Comparison of ENCODE assay signal across 26 mouse cellular contexts in genomic region chr9:52650341-52650951, GRCm38 (mm10). TPM values are rescaled to one million over a fixed set of nuclear protein-coding genes. Genes with fewer than 3 reads are reported as not detected.
DNase-seq lines count a peak whose midpoint lies in the region; ATAC-seq and TF ChIP-seq lines count a peak whose summit lies in the region.
"Had no signal": no experiment of that assay in that cellular context is flagged by ENCODE, and none has a peak within 500 bp of the region (broad histone marks: within the 10 kb centered on the region; RNA-seq: fewer than 3 reads in every experiment).

No protein-coding gene starts in this region.

- no peaks in the 10 kb centered on the region for H3K9me3 ChIP-seq in intestine, embryonic 16.5 days (ENCODE audit: control insufficient read depth, low read length)
- no peaks in the 10 kb centered on the region for H3K9me3 ChIP-seq in intestine, embryonic 15.5 days
- H3K9me3 ChIP-seq in lung, embryonic 14.5 days (ENCODE audit: low read depth, low read length): no peaks in the 10 kb centered on the region
- no peaks in the 10 kb centered on the region for H3K9me3 ChIP-seq in lung, postnatal 0 days (ENCODE audit: low read length)
- H3K9me3 ChIP-seq: forebrain, embryonic 10.5 days; forebrain, embryonic 13.5 days; G1E; heart, embryonic 10.5 days; heart, embryonic 13.5 days had no signal

- no peak for TF ChIP-seq CTCF in lung, embryonic 14.5 days (IDR thresholded peaks at IDR 0.05; ENCODE audit: low read depth)
- no peak for TF ChIP-seq CTCF in lung, postnatal 0 days (IDR thresholded peaks at IDR 0.05)

- no peak overlapping the region for H3K4me2 ChIP-seq in intestine, embryonic 16.5 days (ENCODE audit: low read depth, low read length)
- H3K4me2 ChIP-seq in intestine, embryonic 15.5 days (replicated peaks): no peak overlapping the region
- no peak overlapping the region for H3K4me2 ChIP-seq in lung, embryonic 14.5 days
- no peak overlapping the region for H3K4me2 ChIP-seq in lung, postnatal 0 days (replicated peaks; ENCODE audit: low read depth, low read length)
- H3K4me2 ChIP-seq: forebrain, embryonic 13.5 days; heart, embryonic 13.5 days; hindbrain, embryonic 14.5 days had no signal

- no peak overlapping the region for H3K9ac ChIP-seq in intestine, embryonic 16.5 days (ENCODE audit: low read depth, low read length)
- no peak overlapping the region for H3K9ac ChIP-seq in intestine, embryonic 15.5 days
- H3K9ac ChIP-seq in lung, embryonic 14.5 days: no peak overlapping the region
- no peak overlapping the region for H3K9ac ChIP-seq in lung, postnatal 0 days (replicated peaks; ENCODE audit: low read depth)
- H3K9ac ChIP-seq: forebrain, embryonic 13.5 days; heart, embryonic 13.5 days; hindbrain, embryonic 14.5 days had no signal

- H3K27me3 ChIP-seq in intestine, embryonic 16.5 days (replicated peaks; ENCODE audit: control insufficient read depth, insufficient read depth, low read length): no peaks in the 10 kb centered on the region
- no peaks in the 10 kb centered on the region for H3K27me3 ChIP-seq in intestine, embryonic 15.5 days (replicated peaks)
- no peaks in the 10 kb centered on the region for H3K27me3 ChIP-seq in lung, embryonic 14.5 days (ENCODE audit: insufficient read depth, low read length)
- no peaks in the 10 kb centered on the region for H3K27me3 ChIP-seq in lung, postnatal 0 days (replicated peaks; ENCODE audit: insufficient read depth, low read length)
- H3K27me3 ChIP-seq: CH12.LX; forebrain, embryonic 13.5 days; heart, embryonic 13.5 days had no signal

- DNase-seq in lung, embryonic 14.5 days: peak; percentile 89
- DNase-seq in lung, postnatal 4 days: no peak
- peak; percentile 75 for DNase-seq in lung, postnatal 0 days (ENCODE audit: low spot score)
- no peak for DNase-seq in lung, postnatal 10 days
- DNase-seq: adrenal gland, postnatal 10 days; adrenal gland, postnatal 36 days; B cell, adult 2 months; cerebellum, adult 18-20 months; cerebellum, adult 9-10 months; cerebellum, postnatal 14 days; gastrocnemius, postnatal 10 days; gastrocnemius, postnatal 36 days; heart, adult 2 months; heart, postnatal 14 days; heart, postnatal 4 days had no signal

- 63% methylated on average over 5 of the region's 5 CpGs for WGBS in intestine, embryonic 16.5 days
- 63% methylated on average over 5 of the region's 5 CpGs for WGBS in intestine, embryonic 15.5 days
- WGBS in lung, embryonic 14.5 days: 30% methylated on average over 5 of the region's 5 CpGs
- 56% methylated on average over 5 of the region's 5 CpGs for WGBS in lung, postnatal 0 days

- TF ChIP-seq EP300 in lung, postnatal 0 days (IDR thresholded peaks at IDR 0.05): no peak

- no peaks in the 10 kb centered on the region for H3K36me3 ChIP-seq in intestine, embryonic 16.5 days (ENCODE audit: control insufficient read depth, insufficient read depth, low read length)
- H3K36me3 ChIP-seq in intestine, embryonic 15.5 days: no peaks in the 10 kb centered on the region
- no peaks in the 10 kb centered on the region for H3K36me3 ChIP-seq in lung, embryonic 14.5 days (ENCODE audit: insufficient read depth)
- H3K36me3 ChIP-seq in lung, postnatal 0 days (ENCODE audit: insufficient read depth, low read length): no peaks in the 10 kb centered on the region
- H3K36me3 ChIP-seq: forebrain, embryonic 10.5 days; G1E; heart, embryonic 10.5 days; heart, embryonic 13.5 days had no signal

- H3K4me1 ChIP-seq in intestine, embryonic 16.5 days (ENCODE audit: control insufficient read depth, insufficient read depth, low read length): no peaks in the 10 kb centered on the region
- H3K4me1 ChIP-seq in intestine, embryonic 15.5 days (replicated peaks): no peaks in the 10 kb centered on the region
- H3K4me1 ChIP-seq in lung, embryonic 14.5 days (ENCODE audit: insufficient read depth): no peaks in the 10 kb centered on the region; the same call in 1 of the 2 replicates
- no peaks in the 10 kb centered on the region for H3K4me1 ChIP-seq in lung, postnatal 0 days (ENCODE audit: insufficient read depth, low read depth, low read length)
- H3K4me1 ChIP-seq: forebrain, embryonic 10.5 days; forebrain, embryonic 13.5 days; heart, embryonic 10.5 days; heart, embryonic 13.5 days had no signal

- peak; percentile 44; the same call in 1 of the 2 replicates for ATAC-seq in intestine, embryonic 16.5 days
- no peak for ATAC-seq in intestine, embryonic 15.5 days
- ATAC-seq in lung, embryonic 14.5 days (ENCODE audit: insufficient read depth): peak; percentile 92
- ATAC-seq in lung, postnatal 0 days: peak; percentile 65
- ATAC-seq: forebrain, embryonic 13.5 days; forebrain, embryonic 16.5 days; Patski had no signal

- H3K27ac ChIP-seq in intestine, embryonic 16.5 days (ENCODE audit: low read length): no peak overlapping the region
- H3K27ac ChIP-seq in intestine, embryonic 15.5 days: no peak overlapping the region
- H3K27ac ChIP-seq in lung, embryonic 14.5 days (ENCODE audit: low read depth): no peak overlapping the region
- H3K27ac ChIP-seq in lung, postnatal 0 days (ENCODE audit: low read length): no peak overlapping the region
- H3K27ac ChIP-seq: forebrain, embryonic 10.5 days; forebrain, embryonic 13.5 days; heart, adult 2 months; heart, embryonic 10.5 days; heart, embryonic 13.5 days; hindbrain, embryonic 14.5 days had no signal

- no peak overlapping the region for H3K4me3 ChIP-seq in intestine, embryonic 16.5 days (ENCODE audit: low read length)
- H3K4me3 ChIP-seq in intestine, embryonic 15.5 days (replicated peaks): no peak overlapping the region
- no peak overlapping the region for H3K4me3 ChIP-seq in lung, embryonic 14.5 days (ENCODE audit: low read depth, low read length)
- no peak overlapping the region for H3K4me3 ChIP-seq in lung, postnatal 0 days (ENCODE audit: low read depth, low read length)
- H3K4me3 ChIP-seq: forebrain, embryonic 10.5 days; forebrain, embryonic 13.5 days; heart, adult 2 months; heart, embryonic 10.5 days; heart, embryonic 13.5 days had no signal

RNA-seq across cellular contexts. Expression of gene AI593442, which starts 29.1 kb away (rescaled TPM):
- polyA plus RNA-seq in intestine, embryonic 16.5 days (2015; fragmentation: Nextera tagmentation; extraction: Ambion mirVana): 0.56 and 0.86 TPM in 2 replicates
- polyA plus RNA-seq in intestine, embryonic 15.5 days (2015; fragmentation: Nextera tagmentation; extraction: Ambion mirVana): 0.70 and 0.72 TPM in 2 replicates
- 0.25 and 0.60 TPM in 2 replicates for polyA plus RNA-seq in lung, embryonic 14.5 days (2014; fragmentation: Nextera tagmentation; extraction: Ambion mirVana)
- polyA plus RNA-seq in lung, postnatal 0 days (2015; fragmentation: Nextera tagmentation; extraction: Ambion mirVana): 2.2 and 2.5 TPM in 2 replicates
- polyA plus RNA-seq: G1E, Patski had no signal

Comparison
In these comparisons a context has a peak if more than half of its experiments do, and no peak if none do; other contexts are left out.
1. DNase-seq: peak in lung, embryonic 14.5 days (single experiment) and lung, postnatal 0 days (single experiment); none in lung, postnatal 4 days (0 of 2) and lung, postnatal 10 days (single experiment).